Mouse (Mus musculus): ENCODE results near the gene Map9.

GRCm38 (mm10) chr3:82362452-82362851 lies 4.6 kb downstream of the Map9 start:
- TF ChIP-seq CTCF (IDR thresholded peaks at IDR 0.05; ENCODE audit: low read depth, low read length) (0 out of 2 replicates have a peak, but pooled peaks have one; percentile 14), POLR2A (IDR thresholded peaks at IDR 0.05; ENCODE audit: borderline replicate concordance, low read depth, low read length) (no peak)

All from bone marrow macrophage, adult 2 months (primary cell).